Mouse (Mus musculus) forebrain, embryonic 16.5 days (tissue): ENCODE measurements at regions not wholly inside any gene's neighbourhood (a gene's known extent, or its start where the extent isn't known, plus 50 kb on each side); places are given as distances from the start of the nearest gene placed in this dataset.

Source experiments
- ATAC-seq: fragments of 200-750 bp; cut with Nextera tagmentation; 2 replicates; pipeline ENCODE4 v1.8.0; 2017; ENCODE audit warnings: mild to moderate bottlenecking, moderate library complexity
- H3K27ac ChIP-seq: fragments of 300-500 bp; sonication (generic); 2 replicates; pipeline ENCODE4 v1.5.1; 2014; ENCODE audit warnings: low read length, control low read depth
- H3K27me3 ChIP-seq: fragments of 300-500 bp; sonication (generic); replicated peaks from 2 replicates; pipeline ENCODE4 v1.6.1; 2014; ENCODE audit warnings: low read length; ENCODE audit not compliant: control insufficient read depth, insufficient read depth
- H3K36me3 ChIP-seq: fragments of 300-500 bp; sonication (generic); 2 replicates; pipeline ENCODE4 v1.6.1; 2014; ENCODE audit not compliant: control insufficient read depth, insufficient read depth
- H3K4me1 ChIP-seq: fragments of 300-500 bp; sonication (generic); replicated peaks from 2 replicates; pipeline ENCODE4 v1.6.1; 2014; ENCODE audit warnings: low read length; ENCODE audit not compliant: control insufficient read depth, insufficient read depth
- H3K4me2 ChIP-seq: fragments of 300-500 bp; sonication (generic); 2 replicates; pipeline ENCODE4 v1.6.1; 2014; ENCODE audit warnings: mild to moderate bottlenecking, low read length, control low read depth
- H3K4me3 ChIP-seq: fragments of 300-500 bp; sonication (generic); replicated peaks from 2 replicates; pipeline ENCODE4 v1.5.1; 2014; ENCODE audit warnings: mild to moderate bottlenecking, low read length, control low read depth
- H3K9ac ChIP-seq: fragments of 300-500 bp; sonication (generic); replicated peaks from 2 replicates; pipeline ENCODE4 v1.6.1; 2014; ENCODE audit warnings: low read depth, low read length, control low read depth
- H3K9me3 ChIP-seq: fragments of 300-500 bp; sonication (generic); 2 replicates; pipeline ENCODE4 v1.6.1; 2016; ENCODE audit warnings: low read length; ENCODE audit not compliant: control insufficient read depth
- WGBS: fragments of 180-500 bp; shearing (Covaris S2); extraction: QIAGEN DNeasy Blood & Tissue Kit; methylation state at CpG from one replicate; pipeline ENCODE4 v1.1.7; 2014; 5-methylcytosine and 5-hydroxymethylcytosine counted together
- microRNA counts: library from miRNA; unstranded; fragments of <30 nt; microRNA quantifications from one replicate; lab custom pipeline; 2016
- microRNA-seq: library from miRNA; unstranded; fragments of <30 nt; microRNA quantifications from one replicate; pipeline ENCODE4, GENCODE M21; 2017

GRCm38 (mm10) chrX:19148251-19148650 lies 332.9 kb downstream of the Tex13c3 start:
- 76% methylated on average over 3 of the region's 3 CpGs for WGBS
- no peaks in the 10 kb centered on the region for H3K27me3 ChIP-seq
- H3K36me3 ChIP-seq = no peaks in the 10 kb centered on the region
- no peak overlapping the region for H3K4me3 ChIP-seq
- H3K4me2 ChIP-seq = no peak overlapping the region
- H3K9ac ChIP-seq = no peak overlapping the region
- no peaks in the 10 kb centered on the region for H3K9me3 ChIP-seq
- no peaks in the 10 kb centered on the region for H3K4me1 ChIP-seq
- H3K27ac ChIP-seq = no peak overlapping the region
- no peak for ATAC-seq

- no peak for ATAC-seq
- Histone ChIP-seq H3K36me3 (no peaks in the 10 kb centered on the region), H3K4me2 (no peak overlapping the region), H3K4me1 (no peaks in the 10 kb centered on the region), H3K4me3 (no peak overlapping the region), H3K9me3 (no peaks in the 10 kb centered on the region), H3K27me3 (no peaks in the 10 kb centered on the region), H3K9ac (no peak overlapping the region), H3K27ac (no peak overlapping the region)
- 84% methylated on average over 7 of the region's 7 CpGs for WGBS
Observed at GRCm38 (mm10) chrX:19112753-19113152, 368.4 kb downstream of the Tex13c3 start.

- WGBS = 67% methylated on average over 2 of the region's 2 CpGs
- Histone ChIP-seq H3K4me1 (no peaks in the 10 kb centered on the region), H3K27ac (no peak overlapping the region)
Observed at GRCm38 (mm10) chrX:19102911-19103310, 378.2 kb downstream of the Tex13c3 start.

GRCm38 (mm10) chrX:19095960-19096359 lies 385.2 kb downstream of the Tex13c3 start:
- no peaks in the 10 kb centered on the region for H3K4me1 ChIP-seq
- no peaks in the 10 kb centered on the region for H3K36me3 ChIP-seq
- H3K9ac ChIP-seq = no peak overlapping the region
- H3K4me2 ChIP-seq = no peak overlapping the region
- no peaks in the 10 kb centered on the region for H3K9me3 ChIP-seq
- no peak for ATAC-seq
- no peak overlapping the region for H3K27ac ChIP-seq
- no peak overlapping the region for H3K4me3 ChIP-seq
- H3K27me3 ChIP-seq = no peaks in the 10 kb centered on the region

More at GRCm38 (mm10) chrX:19102911-19103310, 378.2 kb downstream of the Tex13c3 start:
- Histone ChIP-seq H3K4me2 (no peak overlapping the region), H3K27me3 (no peaks in the 10 kb centered on the region), H3K4me3 (no peak overlapping the region), H3K36me3 (no peaks in the 10 kb centered on the region), H3K9ac (no peak overlapping the region), H3K9me3 (no peaks in the 10 kb centered on the region)
- ATAC-seq = no peak

- H3K27me3 ChIP-seq = no peaks in the 10 kb centered on the region
- H3K36me3 ChIP-seq = no peaks in the 10 kb centered on the region
- no peak overlapping the region for H3K4me2 ChIP-seq
- 83% methylated on average over 1 of the region's 1 CpGs for whole genome bisulfite sequencing
- H3K9me3 ChIP-seq = no peaks in the 10 kb centered on the region
- no peak overlapping the region for H3K9ac ChIP-seq
- H3K27ac ChIP-seq = no peak overlapping the region
- no peak for ATAC-seq
- no peaks in the 10 kb centered on the region for H3K4me1 ChIP-seq
- no peak overlapping the region for H3K4me3 ChIP-seq
Observed at GRCm38 (mm10) chrX:19084435-19084834, 396.7 kb downstream of the Tex13c3 start.

GRCm38 (mm10) chrX:19080021-19080420 lies 401.1 kb downstream of the Tex13c3 start:
- no peak for ATAC-seq

More at GRCm38 (mm10) chrX:19080021-19080420, 401.1 kb downstream of the Tex13c3 start:
- H3K9me3 ChIP-seq = no peaks in the 10 kb centered on the region
- WGBS = 67% methylated on average over 2 of the region's 2 CpGs
- H3K27me3 ChIP-seq = no peaks in the 10 kb centered on the region
- H3K9ac ChIP-seq = no peak overlapping the region
- H3K27ac ChIP-seq = no peak overlapping the region
- H3K4me3 ChIP-seq = no peak overlapping the region
- H3K4me1 ChIP-seq = no peaks in the 10 kb centered on the region
- no peaks in the 10 kb centered on the region for H3K36me3 ChIP-seq
- H3K4me2 ChIP-seq = no peak overlapping the region

MicroRNA genes in the stretch of these regions (microRNA counts, 519-probe panel; counts per million panel counts)
- microRNA mmu-miR-221 (lab: Ali Mortazavi, UCI) (1,830 counts per million, percentile 22 among the panel's probes with 10 or more counts), microRNA mmu-miR-222 (lab: Ali Mortazavi, UCI) (1,319 counts per million, percentile 10 among the panel's probes with 10 or more counts)

Small RNAs in the stretch of these regions (microRNA-seq; reads per million reads assigned to microRNA genes)
- gene Mir221 (237 reads per million, percentile 65 among the genes with 10 or more reads in this experiment), gene Mir222 (134 reads per million, percentile 58 among the genes with 10 or more reads in this experiment)
